Mouse (Mus musculus): ENCODE data around the gene Herc1.

GRCm38 (mm10) chr9:66326879-66327278 is 23.4 kb upstream of the Herc1 start:
- no peak for TF ChIP-seq USF1 (IDR thresholded peaks at IDR 0.05; ENCODE audit: low read depth)
- no peak for TF ChIP-seq E2F4 (IDR thresholded peaks at IDR 0.05; ENCODE audit: insufficient read depth)
- no peak for TF ChIP-seq POLR2A (IDR thresholded peaks at IDR 0.05; ENCODE audit: insufficient read length, low read depth)
- TF ChIP-seq TCF12 (IDR thresholded peaks at IDR 0.05; ENCODE audit: insufficient read depth, poor library complexity, severe bottlenecking), result no peak
- no peak for TF ChIP-seq MAX (IDR thresholded peaks at IDR 0.05; ENCODE audit: low read depth)
- TF ChIP-seq REST (IDR thresholded peaks at IDR 0.05; ENCODE audit: insufficient read depth, insufficient read length), result no peak
- no peak for TF ChIP-seq TCF3 (IDR thresholded peaks at IDR 0.05; ENCODE audit: insufficient read length, low read depth)
- TF ChIP-seq MYOG (IDR thresholded peaks at IDR 0.05; ENCODE audit: control insufficient read depth in 1 of 3, insufficient read depth in 1 of 3, insufficient read length in 2 of 3, low read depth in 2 of 3), result no peak
- TF ChIP-seq MYOD1 (IDR thresholded peaks at IDR 0.05; ENCODE audit: control insufficient read depth in 1 of 3, insufficient read length in 2 of 3, low read depth in 2 of 3), result no peak
